Mouse (Mus musculus): Measurements from ENCODE around the gene Agfg2. TPM values are rescaled to one million over a fixed set of nuclear protein-coding genes. Genes with fewer than 3 reads are reported as not detected.

The Agfg2 gene
- polyA plus RNA-seq, 1 experiment from 2014 or later = 10.4 TPM

DNA sequence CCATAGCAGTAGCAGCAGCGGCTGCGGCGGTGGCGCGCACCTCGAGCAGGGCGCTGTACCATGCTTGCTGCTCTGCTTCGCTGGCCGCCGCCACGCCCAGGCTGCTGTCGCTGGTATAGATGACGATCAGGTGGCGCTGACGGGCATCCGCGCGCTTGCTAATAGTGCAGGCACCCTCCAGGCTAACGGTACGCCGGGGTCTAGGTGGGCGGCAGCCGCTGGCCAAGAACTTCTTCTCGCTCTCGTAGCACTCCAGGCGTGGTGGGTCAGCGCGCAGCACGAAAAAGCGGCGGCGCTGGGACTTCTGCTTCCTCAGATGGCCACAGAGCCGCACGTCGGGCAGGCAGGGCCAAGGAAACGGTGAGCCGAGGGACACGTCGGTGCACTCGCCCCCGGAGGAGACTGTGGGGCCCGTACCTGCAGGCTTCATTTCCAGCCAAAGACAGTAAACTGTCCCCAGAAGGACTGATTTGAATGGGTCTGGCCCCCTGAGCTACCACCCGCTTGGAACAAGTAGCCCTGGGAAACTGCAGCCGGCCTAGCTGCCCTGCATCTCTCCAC is 39.4 kb downstream of the Agfg2 start:
- Histone ChIP-seq H3K27me3 (replicated peaks; ENCODE audit: control insufficient read depth, insufficient read depth, low read length) (peaks cover 29% of the 10 kb centered on the region), H3K9me3 (ENCODE audit: control insufficient read depth, low read length) (no peaks in the 10 kb centered on the region), H3K4me1 (ENCODE audit: control insufficient read depth, insufficient read depth, low read length) (peaks cover 14% of the 10 kb centered on the region), H3K36me3 (ENCODE audit: control insufficient read depth, insufficient read depth, low read length) (peaks cover 24% of the 10 kb centered on the region), H3K9ac (ENCODE audit: low read depth, low read length) (0 out of 2 replicates have a peak overlapping the region, but pooled peaks have one; percentile 38), H3K27ac (replicated peaks; ENCODE audit: low read depth, low read length) (no peak overlapping the region), H3K4me2 (ENCODE audit: low read depth, low read length) (peak overlapping the region; percentile 54), H3K4me3 (ENCODE audit: low read depth, low read length) (peak overlapping the region; percentile 32)
- DNase-seq (ENCODE audit: low spot score) (no peak), ATAC-seq (ENCODE audit: low read depth) (no peak)
- 4% methylated on average over 44 of the region's 44 CpGs for WGBS

DNA sequence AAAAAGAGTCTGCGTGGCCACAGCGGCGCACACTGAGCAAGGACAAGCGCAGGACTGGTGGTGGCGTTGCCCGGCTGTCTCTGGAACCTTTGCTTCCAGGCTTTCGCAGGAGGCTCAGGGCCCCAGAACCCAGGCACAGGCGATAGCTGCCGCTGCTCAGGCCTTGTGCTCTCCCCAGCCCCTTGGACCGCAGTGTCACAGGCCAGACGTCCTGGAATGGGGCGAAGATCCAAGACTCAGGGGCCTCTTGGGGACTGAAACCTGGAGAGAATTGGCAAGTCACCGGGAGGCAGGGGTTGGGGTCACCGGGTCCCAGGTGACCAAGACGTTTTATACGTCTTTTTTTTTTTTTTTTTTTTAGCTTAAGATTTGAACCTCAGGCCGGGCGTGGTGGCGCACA is 40.0 kb downstream of the Agfg2 start:
- Histone ChIP-seq H3K9ac (ENCODE audit: low read depth, low read length) (no peak overlapping the region), H3K9me3 (ENCODE audit: control insufficient read depth, low read length) (no peaks in the 10 kb centered on the region), H3K27ac (replicated peaks; ENCODE audit: low read depth, low read length) (no peak overlapping the region), H3K4me1 (ENCODE audit: control insufficient read depth, insufficient read depth, low read length) (peaks cover 7% of the 10 kb centered on the region), H3K36me3 (ENCODE audit: control insufficient read depth, insufficient read depth, low read length) (peaks cover 31% of the 10 kb centered on the region), H3K27me3 (replicated peaks; ENCODE audit: control insufficient read depth, insufficient read depth, low read length) (peaks cover 29% of the 10 kb centered on the region), H3K4me3 (ENCODE audit: low read depth, low read length) (no peak overlapping the region), H3K4me2 (ENCODE audit: low read depth, low read length) (no peak overlapping the region)
- 47% methylated on average over 19 of the region's 19 CpGs for whole genome bisulfite sequencing
- DNase-seq (ENCODE audit: low spot score) (no peak), ATAC-seq (ENCODE audit: low read depth) (no peak)

DNA sequence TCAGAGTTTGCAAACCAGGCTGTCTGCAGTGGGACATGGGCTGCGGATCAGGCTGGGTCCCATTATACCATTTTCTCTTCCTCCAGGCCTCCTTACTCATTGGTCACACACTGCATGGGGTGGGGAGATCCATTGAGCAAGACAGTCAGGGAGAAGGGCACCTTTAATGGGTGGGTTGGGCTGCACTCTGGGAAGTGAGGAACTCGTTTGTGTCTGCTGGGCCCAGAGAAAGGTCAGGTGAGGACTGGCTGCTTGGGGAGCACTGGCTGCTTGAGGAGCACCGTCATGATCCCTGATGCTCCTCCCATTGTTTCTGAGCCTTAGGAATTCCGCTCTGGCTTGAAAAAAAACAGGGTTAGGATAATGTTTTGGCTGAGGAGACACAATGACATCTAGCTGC is 41.6 kb downstream of the Agfg2 start:
- H3K36me3 ChIP-seq (ENCODE audit: control insufficient read depth, insufficient read depth, low read length) = peaks cover 45% of the 10 kb centered on the region
- no peak overlapping the region for H3K4me3 ChIP-seq (ENCODE audit: low read depth, low read length)
- DNase-seq (ENCODE audit: low spot score) (no peak), ATAC-seq (ENCODE audit: low read depth) (no peak)
- H3K4me1 ChIP-seq (ENCODE audit: control insufficient read depth, insufficient read depth, low read length) = peaks cover 4% of the 10 kb centered on the region
- H3K9ac ChIP-seq (ENCODE audit: low read depth, low read length) = no peak overlapping the region
- H3K27ac ChIP-seq (replicated peaks; ENCODE audit: low read depth, low read length) = no peak overlapping the region
- H3K27me3 ChIP-seq (replicated peaks; ENCODE audit: control insufficient read depth, insufficient read depth, low read length) = peaks cover 29% of the 10 kb centered on the region
- no peak overlapping the region for H3K4me2 ChIP-seq (ENCODE audit: low read depth, low read length)
- 48% methylated on average over 4 of the region's 4 CpGs for WGBS
- H3K9me3 ChIP-seq (ENCODE audit: control insufficient read depth, low read length) = no peaks in the 10 kb centered on the region

DNA sequence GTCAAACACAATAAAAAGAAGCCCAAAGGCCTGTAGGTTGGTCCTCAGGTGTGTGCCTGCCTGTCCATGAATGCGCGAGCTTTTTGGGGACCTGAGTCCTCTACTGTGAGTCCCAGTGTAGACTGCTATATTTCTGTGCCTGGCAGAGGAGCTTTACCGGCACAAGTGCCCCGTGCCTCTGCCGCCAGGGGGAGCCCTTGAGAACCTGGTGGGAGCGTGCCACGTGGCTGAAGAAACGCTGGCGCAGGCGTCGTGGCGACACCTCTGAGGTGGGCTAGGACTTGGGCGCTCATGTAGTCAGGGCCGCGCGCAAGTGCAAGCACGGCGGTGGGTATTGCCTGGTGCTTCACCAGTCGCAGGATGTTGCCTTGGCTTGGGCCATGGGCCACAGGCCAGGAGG is 43.5 kb downstream of the Agfg2 start, which contains the start of gene Sap25:
Sap25 (plus strand) TSS at position 281 of the 400 bp plus-strand sequence.
- peaks cover 25% of the 10 kb centered on the region for H3K27me3 ChIP-seq (replicated peaks; ENCODE audit: control insufficient read depth, insufficient read depth, low read length)
- no peak for DNase-seq (ENCODE audit: low spot score)
- H3K27ac ChIP-seq (replicated peaks; ENCODE audit: low read depth, low read length) = no peak within 1 kb of the TSS
- no peak within 1 kb of the TSS for H3K4me3 ChIP-seq (ENCODE audit: low read depth, low read length)
- H3K9me3 ChIP-seq (ENCODE audit: control insufficient read depth, low read length) = no peaks in the 10 kb centered on the region
- 83% methylated on average over 13 of the region's 19 CpGs for WGBS
- no peaks in the 10 kb centered on the region; the same call in 1 of the 2 replicates for H3K4me1 ChIP-seq (ENCODE audit: control insufficient read depth, insufficient read depth, low read length)
- no peak within 1 kb of the TSS for H3K4me2 ChIP-seq (ENCODE audit: low read depth, low read length)
- H3K9ac ChIP-seq (ENCODE audit: low read depth, low read length) = no peak within 1 kb of the TSS
- peaks cover 63% of the 10 kb centered on the region for H3K36me3 ChIP-seq (ENCODE audit: control insufficient read depth, insufficient read depth, low read length)
- no peak for ATAC-seq (ENCODE audit: low read depth)

DNA sequence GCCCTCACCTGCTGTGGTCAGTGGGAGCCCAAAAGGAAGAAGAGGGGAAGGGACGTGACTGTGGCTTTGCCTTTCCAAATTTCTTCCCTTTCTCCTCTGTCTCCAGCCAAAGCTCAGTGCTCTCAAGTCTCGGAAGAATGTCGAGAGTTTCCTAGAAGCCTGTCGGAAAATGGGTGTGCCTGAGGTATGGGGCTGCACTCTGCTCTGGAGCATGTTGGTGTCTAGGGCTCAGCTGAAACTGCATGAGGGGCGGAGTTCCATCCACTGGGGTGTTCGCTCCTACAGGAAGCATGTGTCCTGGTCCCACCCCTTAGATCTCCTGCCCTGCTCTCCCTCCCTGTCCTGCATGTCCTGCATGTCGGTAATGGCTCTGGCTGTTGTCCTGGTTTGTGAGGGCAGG is 45.1 kb downstream of the Agfg2 start:
- H3K27me3 ChIP-seq (replicated peaks; ENCODE audit: control insufficient read depth, insufficient read depth, low read length) = peaks cover 9% of the 10 kb centered on the region; the same call in 1 of the 2 replicates
- ATAC-seq (ENCODE audit: low read depth) (no peak), DNase-seq (ENCODE audit: low spot score) (no peak)
- H3K27ac ChIP-seq (replicated peaks; ENCODE audit: low read depth, low read length) = no peak overlapping the region
- no peak overlapping the region for H3K4me2 ChIP-seq (ENCODE audit: low read depth, low read length)
- no peak overlapping the region for H3K9ac ChIP-seq (ENCODE audit: low read depth, low read length)
- H3K36me3 ChIP-seq (ENCODE audit: control insufficient read depth, insufficient read depth, low read length) = peaks cover 78% of the 10 kb centered on the region
- 81% methylated on average over 7 of the region's 7 CpGs for WGBS
- no peaks in the 10 kb centered on the region for H3K9me3 ChIP-seq (ENCODE audit: control insufficient read depth, low read length)
- no peaks in the 10 kb centered on the region for H3K4me1 ChIP-seq (ENCODE audit: control insufficient read depth, insufficient read depth, low read length)
- H3K4me3 ChIP-seq (ENCODE audit: low read depth, low read length) = no peak overlapping the region

DNA sequence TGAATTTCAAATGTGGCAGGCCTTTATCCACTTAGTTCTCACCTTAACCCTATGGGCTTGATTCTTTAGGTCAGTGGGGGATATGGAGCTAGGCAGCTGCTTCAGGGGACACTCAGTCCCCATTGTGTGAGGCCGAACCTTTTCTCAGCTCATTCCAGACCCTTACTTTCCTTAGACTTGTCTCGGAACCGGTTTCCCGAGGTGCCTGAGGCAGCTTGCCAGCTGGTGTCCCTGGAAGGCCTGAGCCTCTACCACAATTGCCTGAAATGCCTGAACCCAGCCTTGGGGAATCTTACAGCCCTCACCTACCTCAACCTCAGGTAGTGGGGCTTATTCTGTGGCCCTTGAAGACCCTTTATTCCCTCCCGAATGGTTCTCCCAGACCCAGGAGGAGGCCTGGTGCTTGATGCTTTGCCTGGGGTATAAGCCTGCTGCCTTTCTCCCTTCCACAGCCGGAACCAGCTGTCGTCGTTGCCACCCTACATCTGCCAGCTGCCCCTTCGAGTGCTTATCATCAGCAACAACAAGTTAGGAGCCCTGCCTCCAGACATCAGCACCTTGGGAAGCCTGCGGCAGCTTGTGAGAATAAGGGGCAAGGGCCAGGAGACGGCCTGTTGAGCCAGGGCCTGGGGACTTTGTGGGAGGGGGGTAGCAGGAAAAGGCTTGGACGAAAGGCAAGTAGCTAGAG is 51.0 kb downstream of the Agfg2 start:
- H3K9ac ChIP-seq (ENCODE audit: low read depth, low read length) = peak overlapping the region; percentile 23; the same call in 1 of the 2 replicates
- WGBS = 70% methylated on average over 12 of the region's 12 CpGs
- H3K27ac ChIP-seq (replicated peaks; ENCODE audit: low read depth, low read length) = 0 out of 2 replicates have a peak overlapping the region, but pooled peaks have one; percentile 21
- H3K27me3 ChIP-seq (replicated peaks; ENCODE audit: control insufficient read depth, insufficient read depth, low read length) = no peaks in the 10 kb centered on the region
- H3K9me3 ChIP-seq (ENCODE audit: control insufficient read depth, low read length) = no peaks in the 10 kb centered on the region
- peaks cover 26% of the 10 kb centered on the region for H3K4me1 ChIP-seq (ENCODE audit: control insufficient read depth, insufficient read depth, low read length)
- no peak overlapping the region for H3K4me2 ChIP-seq (ENCODE audit: low read depth, low read length)
- H3K36me3 ChIP-seq (ENCODE audit: control insufficient read depth, insufficient read depth, low read length) = peaks cover 50% of the 10 kb centered on the region
- no peak overlapping the region for H3K4me3 ChIP-seq (ENCODE audit: low read depth, low read length)
- no peak for DNase-seq (ENCODE audit: low spot score)
- no peak for ATAC-seq (ENCODE audit: low read depth)

DNA sequence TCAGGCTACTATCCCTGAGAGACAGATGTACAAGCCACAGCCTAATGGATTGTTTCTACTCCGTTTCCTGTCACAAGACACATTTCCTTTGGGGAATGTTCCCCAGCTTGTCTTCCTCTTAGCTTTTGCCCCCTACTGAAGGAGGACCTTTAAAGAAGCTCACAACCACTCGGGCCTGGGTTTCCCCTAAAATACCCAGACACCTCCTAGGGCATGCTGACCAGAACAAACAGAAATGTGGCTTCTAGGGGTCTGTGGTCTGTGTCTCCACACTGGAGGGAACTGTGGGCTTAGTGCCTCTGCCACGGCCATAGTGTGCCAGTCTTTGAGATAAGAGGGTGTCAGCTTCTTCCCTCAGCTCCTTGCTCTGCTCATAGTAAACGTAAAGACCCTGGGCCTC is 52.9 kb downstream of the Agfg2 start:
- Histone ChIP-seq H3K9me3 (ENCODE audit: control insufficient read depth, low read length) (no peaks in the 10 kb centered on the region), H3K4me2 (ENCODE audit: low read depth, low read length) (peak overlapping the region; percentile 94), H3K27me3 (replicated peaks; ENCODE audit: control insufficient read depth, insufficient read depth, low read length) (no peaks in the 10 kb centered on the region), H3K4me3 (ENCODE audit: low read depth, low read length) (no peak overlapping the region), H3K36me3 (ENCODE audit: control insufficient read depth, insufficient read depth, low read length) (peaks cover 31% of the 10 kb centered on the region), H3K27ac (replicated peaks; ENCODE audit: low read depth, low read length) (0 out of 2 replicates have a peak overlapping the region, but pooled peaks have one; percentile 28), H3K9ac (ENCODE audit: low read depth, low read length) (peak overlapping the region; percentile 31; the same call in 1 of the 2 replicates), H3K4me1 (ENCODE audit: control insufficient read depth, insufficient read depth, low read length) (peaks cover 34% of the 10 kb centered on the region)
- 60% methylated on average over 4 of the region's 4 CpGs for WGBS
- ATAC-seq (ENCODE audit: low read depth) (no peak), DNase-seq (ENCODE audit: low spot score) (no peak)

DNA sequence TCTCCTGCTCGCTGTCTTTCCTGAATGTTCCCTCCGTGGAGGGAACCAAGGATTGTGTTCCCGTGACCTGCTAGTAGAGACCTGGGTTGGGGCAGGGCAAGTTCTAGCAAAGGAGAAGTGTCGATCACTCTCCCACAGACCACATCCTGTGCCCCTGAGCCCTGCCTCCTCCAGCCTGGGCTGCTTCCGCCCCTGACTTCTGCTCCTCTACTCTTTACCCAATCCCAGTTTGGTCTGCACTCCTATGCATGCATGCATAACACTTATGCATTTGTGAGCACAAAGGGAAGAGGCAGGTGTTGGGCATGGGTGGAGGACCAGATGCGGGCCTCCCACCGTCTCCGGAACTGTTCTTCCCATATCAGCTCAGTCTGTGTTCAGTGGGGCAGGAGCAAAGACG is 53.4 kb downstream of the Agfg2 start:
- H3K4me1 ChIP-seq (ENCODE audit: control insufficient read depth, insufficient read depth, low read length) = peaks cover 34% of the 10 kb centered on the region

More for the DNA sequence above, 53.4 kb downstream of the Agfg2 start:
- peak overlapping the region; percentile 99; the same call in 1 of the 2 replicates for H3K4me3 ChIP-seq (ENCODE audit: low read depth, low read length)
- 55% methylated on average over 9 of the region's 9 CpGs for WGBS
- no peak for ATAC-seq (ENCODE audit: low read depth)
- peak overlapping the region; percentile 81; the same call in 1 of the 2 replicates for H3K9ac ChIP-seq (ENCODE audit: low read depth, low read length)
- no peaks in the 10 kb centered on the region for H3K27me3 ChIP-seq (replicated peaks; ENCODE audit: control insufficient read depth, insufficient read depth, low read length)
- no peaks in the 10 kb centered on the region for H3K9me3 ChIP-seq (ENCODE audit: control insufficient read depth, low read length)
- H3K4me2 ChIP-seq (ENCODE audit: low read depth, low read length) = peak overlapping the region; percentile 94
- no peak for DNase-seq (ENCODE audit: low spot score)
- peak overlapping the region; percentile 89 for H3K27ac ChIP-seq (replicated peaks; ENCODE audit: low read depth, low read length)
- H3K36me3 ChIP-seq (ENCODE audit: control insufficient read depth, insufficient read depth, low read length) = peaks cover 26% of the 10 kb centered on the region

Measured in embryonic facial prominence, embryonic 14.5 days (tissue).